Mouse (Mus musculus) lung, postnatal 0 days (tissue): ENCODE measurements around the gene Lrrc36. TPM values are rescaled to one million over a fixed set of nuclear protein-coding genes. Genes with fewer than 3 reads are reported as not detected.
A peak's percentile ranks its signal among the peaks of the same experiment; 100 is the strongest.

Experiments
- ATAC-seq: fragments of 200-750 bp; cut with Nextera tagmentation; 2 replicates; pipeline ENCODE4 v1.8.0; 2017; ENCODE audit warnings: moderate library complexity
- DNase-seq: peaks from one replicate; pipeline ENCODE4 v3.0.0-alpha.2; 2016; ENCODE audit warnings: low spot score
- H3K27ac ChIP-seq: fragments of 300-500 bp; sonication (generic); 2 replicates; pipeline ENCODE4 v1.5.1; 2014; ENCODE audit warnings: antibody characterized with exemption, mild to moderate bottlenecking, low read length, mixed read lengths
- H3K27me3 ChIP-seq: fragments of 300-500 bp; sonication (generic); replicated peaks from 2 replicates; pipeline ENCODE4 v1.6.1; 2014; ENCODE audit warnings: low read length, mixed read lengths; ENCODE audit not compliant: insufficient read depth
- H3K36me3 ChIP-seq: fragments of 300-500 bp; sonication (generic); 2 replicates; pipeline ENCODE4 v1.6.1; 2014; ENCODE audit warnings: low read length, mixed read lengths; ENCODE audit not compliant: insufficient read depth
- H3K4me1 ChIP-seq: fragments of 300-500 bp; sonication (generic); 2 replicates; pipeline ENCODE4 v1.6.1; 2014; ENCODE audit warnings: antibody characterized with exemption, low read depth, low read length, mixed read lengths; ENCODE audit not compliant: insufficient read depth
- H3K4me2 ChIP-seq: fragments of 300-500 bp; sonication (generic); replicated peaks from 2 replicates; pipeline ENCODE4 v1.6.1; 2014; ENCODE audit warnings: low read depth, mild to moderate bottlenecking, low read length, moderate library complexity, mixed read lengths
- H3K4me3 ChIP-seq: fragments of 300-500 bp; sonication (generic); 2 replicates; pipeline ENCODE4 v1.5.1; 2014; ENCODE audit warnings: low read depth, low read length
- H3K9ac ChIP-seq: fragments of 300-500 bp; sonication (generic); replicated peaks from 2 replicates; pipeline ENCODE4 v1.6.1; 2014; ENCODE audit warnings: low read depth, mild to moderate bottlenecking
- H3K9me3 ChIP-seq: fragments of 300-500 bp; sonication (generic); 2 replicates; pipeline ENCODE4 v1.6.1; 2016; ENCODE audit warnings: low read length, mixed read lengths
- CTCF ChIP-seq: IDR thresholded peaks from 2 replicates; pipeline ENCODE4 v1.5.1; 2016; ENCODE audit warnings: antibody characterized with exemption, mild to moderate bottlenecking
- EP300 ChIP-seq: IDR thresholded peaks from 2 replicates; pipeline ENCODE4 v1.6.1; 2016; ENCODE audit warnings: antibody characterized with exemption, mild to moderate bottlenecking, control low read depth
- WGBS: fragments of 180-500 bp; shearing (Covaris S2); extraction: QIAGEN DNeasy Blood & Tissue Kit; methylation state at CpG from one replicate; pipeline ENCODE4 v1.1.7; 2014; 5-methylcytosine and 5-hydroxymethylcytosine counted together
- polyA plus RNA-seq: library from polyadenylated mRNA; unstranded; fragments of >200 nt; fragmentation: Nextera tagmentation; extraction: Ambion mirVana; gene quantifications from 2 replicates; pipeline ENCODE4 v1.2.1, GENCODE M21; 2015

Gene Lrrc36
- polyA plus RNA-seq, 1 experiment from 2014 or later = 3.7 TPM

- H3K9me3 ChIP-seq = no peaks in the 10 kb centered on the region
- no peak overlapping the region for H3K4me3 ChIP-seq
- TF ChIP-seq CTCF (no peak), EP300 (no peak)
- no peak overlapping the region for H3K4me2 ChIP-seq
- H3K36me3 ChIP-seq = no peaks in the 10 kb centered on the region
- WGBS = 76% methylated on average over 5 of the region's 5 CpGs
- no peaks in the 10 kb centered on the region for H3K27me3 ChIP-seq
- ATAC-seq (no peak), DNase-seq (peak; percentile 42)
- H3K9ac ChIP-seq = no peak overlapping the region
- H3K27ac ChIP-seq = no peak overlapping the region
- no peaks in the 10 kb centered on the region for H3K4me1 ChIP-seq
Observed at GRCm38 (mm10) chr8:105442661-105443060, 29.3 kb downstream of the Lrrc36 start.

- Histone ChIP-seq H3K4me2 (no peak overlapping the region), H3K9ac (no peak overlapping the region), H3K27ac (no peak overlapping the region), H3K9me3 (no peaks in the 10 kb centered on the region), H3K4me1 (no peaks in the 10 kb centered on the region), H3K27me3 (no peaks in the 10 kb centered on the region), H3K36me3 (no peaks in the 10 kb centered on the region), H3K4me3 (no peak overlapping the region)
- ATAC-seq (no peak), DNase-seq (no peak)
- TF ChIP-seq EP300 = no peak
- no peak for TF ChIP-seq CTCF
- WGBS = 35% methylated on average over 11 of the region's 11 CpGs
Observed at GRCm38 (mm10) chr8:105445296-105446126, 32.1 kb downstream of the Lrrc36 start.

- no peak for TF ChIP-seq EP300
- TF ChIP-seq CTCF = no peak
- H3K4me3 ChIP-seq = no peak overlapping the region
- no peak for DNase-seq
- no peaks in the 10 kb centered on the region for H3K4me1 ChIP-seq
- no peak for ATAC-seq
- no peak overlapping the region for H3K9ac ChIP-seq
- 45% methylated on average over 4 of the region's 4 CpGs for WGBS
- H3K27ac ChIP-seq = no peak overlapping the region
- no peak overlapping the region for H3K4me2 ChIP-seq
- no peaks in the 10 kb centered on the region for H3K36me3 ChIP-seq
- H3K27me3 ChIP-seq = no peaks in the 10 kb centered on the region
- H3K9me3 ChIP-seq = no peaks in the 10 kb centered on the region
Observed at GRCm38 (mm10) chr8:105446127-105446552, 32.8 kb downstream of the Lrrc36 start.

- H3K27ac ChIP-seq = no peak overlapping the region
- H3K36me3 ChIP-seq = no peaks in the 10 kb centered on the region
- no peak for TF ChIP-seq CTCF
- TF ChIP-seq EP300 = no peak
- H3K4me3 ChIP-seq = no peak overlapping the region
- 84% methylated on average over 3 of the region's 3 CpGs for WGBS
- H3K9me3 ChIP-seq = no peaks in the 10 kb centered on the region
- DNase-seq (no peak), ATAC-seq (no peak)
- H3K4me2 ChIP-seq = no peak overlapping the region
- no peaks in the 10 kb centered on the region for H3K4me1 ChIP-seq
- H3K27me3 ChIP-seq = no peaks in the 10 kb centered on the region
- no peak overlapping the region for H3K9ac ChIP-seq
Observed at GRCm38 (mm10) chr8:105448188-105448587, 34.8 kb downstream of the Lrrc36 start.

GRCm38 (mm10) chr8:105448596-105448995 is 35.2 kb downstream of the Lrrc36 start:
- DNase-seq = no peak
- Histone ChIP-seq H3K4me2 (no peak overlapping the region), H3K4me1 (no peaks in the 10 kb centered on the region), H3K27me3 (no peaks in the 10 kb centered on the region), H3K4me3 (no peak overlapping the region), H3K27ac (no peak overlapping the region), H3K9me3 (no peaks in the 10 kb centered on the region), H3K9ac (no peak overlapping the region), H3K36me3 (no peaks in the 10 kb centered on the region)
- ATAC-seq = no peak
- 78% methylated on average over 5 of the region's 5 CpGs for WGBS
- no peak for TF ChIP-seq CTCF

- DNase-seq (no peak), ATAC-seq (no peak)
- WGBS = 15% methylated on average over 1 of the region's 1 CpGs
- no peak overlapping the region for H3K27ac ChIP-seq
- no peaks in the 10 kb centered on the region for H3K27me3 ChIP-seq
- TF ChIP-seq CTCF (no peak), EP300 (no peak)
- H3K4me2 ChIP-seq = no peak overlapping the region
- no peaks in the 10 kb centered on the region for H3K9me3 ChIP-seq
- H3K9ac ChIP-seq = no peak overlapping the region
- H3K4me1 ChIP-seq = no peaks in the 10 kb centered on the region
- no peak overlapping the region for H3K4me3 ChIP-seq
- H3K36me3 ChIP-seq = no peaks in the 10 kb centered on the region
Observed at GRCm38 (mm10) chr8:105450977-105451376, 37.6 kb downstream of the Lrrc36 start.
